Comparison of ENCODE assay signal across 28 mouse cellular contexts in the genomic region with DNA sequence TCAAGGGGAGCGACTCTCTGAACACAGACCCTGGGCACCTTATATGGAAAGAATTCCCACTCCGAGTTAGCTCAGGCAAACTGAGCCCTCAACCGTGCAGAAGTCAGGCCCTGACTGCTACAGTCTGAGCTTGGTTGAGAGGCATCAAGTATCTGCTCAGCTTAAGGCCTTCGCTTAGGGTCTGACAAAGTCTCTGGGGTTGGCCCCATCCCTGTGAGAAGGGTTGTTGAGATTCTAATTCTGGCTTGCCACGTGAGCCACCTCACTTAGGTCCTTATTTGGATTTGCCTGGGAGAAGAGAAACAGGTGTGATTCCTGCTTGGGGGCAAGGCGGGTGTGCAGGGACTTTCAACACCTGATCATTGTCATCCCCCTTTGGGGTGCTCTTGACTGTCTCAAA.
DNase-seq lines count a peak whose midpoint lies in the region; ATAC-seq and TF ChIP-seq lines count a peak whose summit lies in the region.
"Had no signal": no experiment of that assay in that cellular context is flagged by ENCODE, and none has a peak within 500 bp of the region (broad histone marks: within the 10 kb centered on the region; RNA-seq: fewer than 3 reads in every experiment).

No protein-coding gene starts in this region.

- H3K36me3 ChIP-seq in heart, embryonic 12.5 days, result no peaks in the 10 kb centered on the region
- H3K36me3 ChIP-seq in heart, postnatal 0 days (replicated peaks; ENCODE audit: control insufficient read depth, insufficient read depth, low read length), result no peaks in the 10 kb centered on the region
- H3K36me3 ChIP-seq in stomach, embryonic 14.5 days (ENCODE audit: control insufficient read depth, insufficient read depth, low read length), result no peaks in the 10 kb centered on the region
- H3K36me3 ChIP-seq: embryonic facial prominence, embryonic 10.5 days; embryonic facial prominence, embryonic 15.5 days; hindbrain, embryonic 13.5 days; limb, embryonic 15.5 days; liver, embryonic 13.5 days had no signal

- TF ChIP-seq CTCF in heart, postnatal 0 days (IDR thresholded peaks at IDR 0.05; ENCODE audit: low read depth), result no peak

- no peak for DNase-seq in heart, adult 11 months
- peak; percentile 69 for DNase-seq in heart, postnatal 0 days (ENCODE audit: low spot score)
- DNase-seq in heart, postnatal 25 days (ENCODE audit: low spot score), result no peak
- DNase-seq in heart, postnatal 4 days, result peak; percentile 32
- DNase-seq in cerebellum, adult 11 months, result no peak
- no peak for DNase-seq in left cerebral cortex, adult 11 months (ENCODE audit: low spot score)
- DNase-seq: adrenal gland, postnatal 36 days; cerebellum, adult 2 months; cerebellum, postnatal 25 days; gastrocnemius, postnatal 14 days; kidney, adult 2 months; kidney, postnatal 36 days; liver, embryonic 13.5 days; lung, adult 18-20 months; right cerebral cortex, adult 18-20 months; spleen, adult 18-20 months had no signal

- peaks cover 82% of the 10 kb centered on the region for H3K4me1 ChIP-seq in heart, embryonic 12.5 days (replicated peaks)
- peaks cover 33% of the 10 kb centered on the region for H3K4me1 ChIP-seq in heart, postnatal 0 days (ENCODE audit: control insufficient read depth, insufficient read depth)
- peaks cover 48% of the 10 kb centered on the region for H3K4me1 ChIP-seq in stomach, embryonic 14.5 days (ENCODE audit: control insufficient read depth, insufficient read depth, low read length)
- H3K4me1 ChIP-seq: liver, embryonic 13.5 days had no signal

- peak; percentile 68 for ATAC-seq in heart, embryonic 12.5 days (ENCODE audit: insufficient number of reproducible peaks, low FRiP score)
- ATAC-seq in heart, postnatal 0 days (ENCODE audit: insufficient read depth, low read depth), result peak; percentile 70
- ATAC-seq in stomach, embryonic 14.5 days (ENCODE audit: insufficient number of reproducible peaks, insufficient read depth, low FRiP score, low read depth), result 0 out of 2 replicates have a peak, but pooled peaks have one; percentile 18
- ATAC-seq: CD4-positive, CD25-positive, alpha-beta regulatory T cell, adult 4 months; forebrain, embryonic 14.5 days; midbrain, embryonic 16.5 days had no signal

- TF ChIP-seq EP300 in heart, postnatal 0 days (IDR thresholded peaks at IDR 0.05; ENCODE audit: low read depth), result 0 out of 2 replicates have a peak, but pooled peaks have one; percentile 14

- intact Hi-C loops in heart, postnatal 25 days (cut with DNase I), result no loop called here

- 0 out of 2 replicates have a peak overlapping the region, but pooled peaks have one; percentile 19 for H3K9ac ChIP-seq in heart, embryonic 12.5 days
- H3K9ac ChIP-seq in heart, postnatal 0 days (replicated peaks; ENCODE audit: low read depth, low read length), result no peak overlapping the region
- no peak overlapping the region for H3K9ac ChIP-seq in stomach, embryonic 14.5 days (replicated peaks; ENCODE audit: low read depth, low read length)
- H3K9ac ChIP-seq: embryonic facial prominence, embryonic 15.5 days; hindbrain, embryonic 13.5 days; limb, embryonic 15.5 days; liver, embryonic 13.5 days had no signal

- no peaks in the 10 kb centered on the region for H3K27me3 ChIP-seq in heart, embryonic 12.5 days (replicated peaks)
- H3K27me3 ChIP-seq in heart, postnatal 0 days (ENCODE audit: control insufficient read depth, insufficient read depth, low read length), result no peaks in the 10 kb centered on the region
- no peaks in the 10 kb centered on the region for H3K27me3 ChIP-seq in stomach, embryonic 14.5 days (ENCODE audit: control insufficient read depth, insufficient read depth, low read length)
- H3K27me3 ChIP-seq: embryonic facial prominence, embryonic 15.5 days; hindbrain, embryonic 13.5 days; limb, embryonic 15.5 days; liver, embryonic 13.5 days had no signal

- 40% methylated on average over 6 of the region's 6 CpGs for WGBS in heart, embryonic 12.5 days
- 35% methylated on average over 6 of the region's 6 CpGs for WGBS in heart, postnatal 0 days
- 70% methylated on average over 6 of the region's 6 CpGs for WGBS in stomach, embryonic 14.5 days

- H3K9me3 ChIP-seq in heart, embryonic 12.5 days (replicated peaks), result no peaks in the 10 kb centered on the region
- no peaks in the 10 kb centered on the region for H3K9me3 ChIP-seq in heart, postnatal 0 days (replicated peaks; ENCODE audit: control insufficient read depth, low read length)
- H3K9me3 ChIP-seq in stomach, embryonic 14.5 days (ENCODE audit: control insufficient read depth, low read depth, low read length), result no peaks in the 10 kb centered on the region
- H3K9me3 ChIP-seq: embryonic facial prominence, embryonic 10.5 days; embryonic facial prominence, embryonic 15.5 days; hindbrain, embryonic 13.5 days; limb, embryonic 10.5 days; limb, embryonic 15.5 days; liver, embryonic 13.5 days had no signal

- no peak overlapping the region for H3K4me3 ChIP-seq in heart, embryonic 12.5 days
- H3K4me3 ChIP-seq in heart, postnatal 0 days (ENCODE audit: low read depth, low read length), result no peak overlapping the region
- H3K4me3 ChIP-seq in stomach, embryonic 14.5 days (ENCODE audit: low read depth, low read length), result no peak overlapping the region
- H3K4me3 ChIP-seq: embryonic facial prominence, embryonic 10.5 days; embryonic facial prominence, embryonic 15.5 days; hindbrain, embryonic 13.5 days; layer of hippocampus, adult 2 months; limb, embryonic 10.5 days; limb, embryonic 15.5 days; liver, embryonic 13.5 days had no signal

- peak overlapping the region; percentile 98 for H3K27ac ChIP-seq in heart, embryonic 12.5 days (ENCODE audit: poor library complexity, severe bottlenecking)
- peak overlapping the region; percentile 74 for H3K27ac ChIP-seq in heart, postnatal 0 days (ENCODE audit: low read depth)
- H3K27ac ChIP-seq in stomach, embryonic 14.5 days (ENCODE audit: low read length), result peak overlapping the region; percentile 75
- H3K27ac ChIP-seq: embryonic facial prominence, embryonic 10.5 days; embryonic facial prominence, embryonic 15.5 days; hindbrain, embryonic 13.5 days; layer of hippocampus, adult 2 months; limb, embryonic 15.5 days; liver, embryonic 13.5 days had no signal

- no peak overlapping the region for H3K4me2 ChIP-seq in heart, embryonic 12.5 days
- no peak overlapping the region for H3K4me2 ChIP-seq in heart, postnatal 0 days (ENCODE audit: low read depth, low read length)
- H3K4me2 ChIP-seq in stomach, embryonic 14.5 days (replicated peaks; ENCODE audit: low read depth, low read length), result no peak overlapping the region
- H3K4me2 ChIP-seq: embryonic facial prominence, embryonic 15.5 days; hindbrain, embryonic 13.5 days; limb, embryonic 15.5 days; liver, embryonic 13.5 days; midbrain, embryonic 11.5 days had no signal

Comparison
In these comparisons a context has a peak if more than half of its experiments do, and no peak if none do; other contexts are left out.
1. DNase-seq: peak in heart, postnatal 0 days (single experiment) and heart, postnatal 4 days (single experiment); none in heart, adult 11 months (single experiment), heart, postnatal 25 days (single experiment), cerebellum, adult 11 months (single experiment) and left cerebral cortex, adult 11 months (single experiment).
2. ATAC-seq: peak in every context shown above with its lines; median percentile 70 in heart, postnatal 0 days; 68 in heart, embryonic 12.5 days; 18 in stomach, embryonic 14.5 days.
3. Peak in every context shown above with its lines, with median percentiles within 50 percentile points of each other: H3K27ac ChIP-seq.